Mouse (Mus musculus): Measurements from ENCODE around the gene a. TPM values are rescaled to one million over a fixed set of nuclear protein-coding genes. Genes with fewer than 3 reads are reported as not detected.
A peak's percentile ranks its signal among the peaks of the same experiment; 100 is the strongest.

The a gene
- polyA plus RNA-seq (2012; ENCODE audit: insufficient read depth, insufficient read length, missing spikeins) = not detected in 2 replicates

DNA sequence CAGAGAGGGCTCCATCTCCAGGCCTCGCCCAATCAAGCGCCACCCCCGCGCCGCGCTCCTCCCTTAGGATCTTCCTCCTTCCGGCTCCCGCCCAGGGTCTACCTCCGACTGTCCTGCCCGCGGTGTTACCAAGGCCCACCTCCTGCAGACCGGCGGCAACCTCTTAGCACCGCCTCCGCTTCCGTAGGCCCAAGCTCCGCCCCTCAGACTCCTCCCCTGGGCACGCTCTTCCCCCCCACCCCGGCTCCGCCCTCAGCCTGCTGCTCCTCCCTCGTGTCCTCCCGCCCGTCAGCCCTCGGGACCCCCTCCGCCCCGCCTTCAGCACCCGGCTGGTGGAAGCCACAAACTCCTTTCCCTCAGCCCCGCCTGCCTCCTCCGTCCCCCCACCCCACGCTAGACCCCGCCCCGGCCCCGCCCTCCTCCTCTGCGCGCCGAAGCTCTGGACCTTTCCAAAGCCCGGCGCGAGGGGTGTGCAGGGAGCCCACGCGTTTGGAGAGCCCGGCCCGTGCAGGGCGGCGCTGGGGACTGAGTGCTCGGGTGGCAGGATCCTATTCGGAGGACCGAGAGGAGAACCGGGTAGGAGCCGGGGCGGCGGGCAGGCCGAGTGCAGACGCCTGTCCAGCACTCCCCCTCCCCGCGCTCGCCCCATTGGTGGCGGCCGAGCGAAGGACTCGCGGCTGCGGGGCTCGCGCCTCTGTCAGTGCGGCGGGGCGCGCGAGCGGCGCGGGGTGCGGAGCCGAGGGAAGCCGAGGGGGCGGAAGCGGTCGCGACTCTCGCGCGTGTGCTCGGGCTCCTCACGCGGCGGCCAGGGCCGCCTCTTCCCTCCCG lies at the start of gene a, which contains the start of gene Raly:
TSS of gene a (plus strand) at position 747 of the 828 bp plus-strand sequence.
TSS of gene Raly (plus strand) at position 441 of the 828 bp plus-strand sequence.
- H3K27ac ChIP-seq (replicated peaks; ENCODE audit: low read depth, low read length) = peak within 1 kb of the TSS; percentile 91
- H3K4me3 ChIP-seq (ENCODE audit: insufficient read depth, low read depth, low read length) = peak within 1 kb of the TSS; percentile 70
- H3K4me1 ChIP-seq (ENCODE audit: control insufficient read depth, insufficient read depth, insufficient read length, low read length) = peaks cover 11% of the 10 kb centered on the region; the same call in 1 of the 2 replicates

DNA sequence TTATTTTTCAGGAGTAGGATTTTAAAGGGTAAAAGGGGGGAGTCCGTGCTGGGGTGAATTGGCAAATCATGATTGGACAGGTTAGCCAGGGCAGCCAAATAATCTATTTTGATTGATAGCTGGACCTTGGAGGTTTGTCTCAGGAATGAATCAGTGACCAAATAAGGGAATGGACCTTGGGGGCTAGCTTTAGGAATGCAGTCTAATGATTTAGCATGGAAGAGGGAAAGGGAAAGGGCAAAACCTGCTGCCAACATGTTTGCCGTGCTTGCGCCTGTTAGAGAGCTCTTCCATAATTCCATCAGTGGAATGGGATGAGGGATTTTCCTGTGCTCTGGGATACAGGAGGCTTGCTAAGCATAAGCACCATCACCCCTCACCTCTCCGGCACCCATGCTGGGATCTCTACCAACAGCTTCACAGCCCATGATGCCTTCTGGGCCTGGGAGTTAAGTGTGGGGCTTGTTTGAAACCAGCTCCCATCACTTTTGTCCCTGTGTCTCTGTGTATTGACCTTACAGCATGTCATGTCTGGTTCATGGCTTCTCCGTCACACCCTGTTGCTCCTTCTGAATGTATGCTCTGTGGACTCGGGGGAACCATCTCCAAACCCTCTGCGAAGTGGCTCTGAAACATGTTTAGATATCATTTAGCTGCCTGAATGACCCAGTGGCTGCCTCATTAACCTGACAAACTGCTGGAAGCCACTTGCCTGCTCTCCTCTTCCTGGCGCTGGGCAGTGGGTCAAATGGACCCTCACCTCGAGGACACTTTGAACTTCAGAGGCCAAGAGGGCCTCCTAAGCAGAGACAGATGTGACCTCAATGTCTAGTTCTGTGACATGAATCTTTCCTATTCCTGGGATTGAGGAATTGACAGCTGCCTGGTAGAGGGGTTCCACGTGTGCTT lies 48.0 kb upstream of the a start:
- Histone ChIP-seq H3K4me3 (ENCODE audit: insufficient read depth, low read depth, low read length) (no peak overlapping the region), H3K27ac (replicated peaks; ENCODE audit: low read depth, low read length) (no peak overlapping the region), H3K4me1 (ENCODE audit: control insufficient read depth, insufficient read depth, insufficient read length, low read length) (no peaks in the 10 kb centered on the region)

DNA sequence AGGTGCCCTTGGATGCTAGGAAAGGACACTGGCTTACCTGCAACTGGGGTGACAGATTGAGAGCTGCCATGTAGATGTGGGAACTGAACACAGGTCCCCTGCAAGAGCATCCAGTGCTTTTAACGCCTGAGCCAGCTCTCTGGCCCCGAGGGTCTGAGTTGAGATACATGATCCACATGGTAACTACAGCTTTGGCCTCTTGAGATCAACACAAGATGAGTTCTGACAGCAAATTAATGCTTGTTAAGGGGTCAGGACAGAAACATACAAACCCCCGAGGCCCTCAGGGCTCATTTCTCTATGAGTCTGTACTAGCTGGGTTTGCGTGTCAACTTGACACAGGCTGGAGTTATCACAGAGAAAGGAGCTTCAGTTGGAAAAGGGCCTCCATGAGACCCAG lies 47.3 kb upstream of the a start:
- H3K4me3 ChIP-seq (ENCODE audit: insufficient read depth, low read depth, low read length) = no peak overlapping the region
- no peaks in the 10 kb centered on the region for H3K4me1 ChIP-seq (ENCODE audit: control insufficient read depth, insufficient read depth, insufficient read length, low read length)
- no peak overlapping the region for H3K27ac ChIP-seq (replicated peaks; ENCODE audit: low read depth, low read length)

DNA sequence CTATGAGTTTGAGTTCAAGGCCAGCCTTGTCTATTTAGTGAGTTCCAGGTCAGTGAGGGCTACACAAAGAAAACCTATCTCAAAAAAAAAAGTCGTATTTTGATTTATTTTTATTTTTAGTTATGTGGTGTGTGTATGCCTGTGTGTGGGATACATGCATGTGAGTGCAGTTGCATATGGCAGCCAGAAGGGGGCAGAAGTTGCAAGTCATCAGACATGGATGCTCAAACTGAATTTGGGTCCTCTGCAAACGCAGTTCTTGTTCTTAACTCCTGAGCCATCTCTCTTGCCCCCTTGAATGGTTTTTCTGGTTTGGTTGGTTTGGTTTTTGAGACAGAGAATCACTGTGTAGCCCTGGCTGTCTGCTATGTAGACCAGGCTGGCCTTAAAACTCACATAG lies 42.8 kb upstream of the a start:
- no peaks in the 10 kb centered on the region for H3K4me1 ChIP-seq (ENCODE audit: control insufficient read depth, insufficient read depth, insufficient read length, low read length)
- H3K27ac ChIP-seq (replicated peaks; ENCODE audit: low read depth, low read length) = no peak overlapping the region
- no peak overlapping the region for H3K4me3 ChIP-seq (ENCODE audit: insufficient read depth, low read depth, low read length)

DNA sequence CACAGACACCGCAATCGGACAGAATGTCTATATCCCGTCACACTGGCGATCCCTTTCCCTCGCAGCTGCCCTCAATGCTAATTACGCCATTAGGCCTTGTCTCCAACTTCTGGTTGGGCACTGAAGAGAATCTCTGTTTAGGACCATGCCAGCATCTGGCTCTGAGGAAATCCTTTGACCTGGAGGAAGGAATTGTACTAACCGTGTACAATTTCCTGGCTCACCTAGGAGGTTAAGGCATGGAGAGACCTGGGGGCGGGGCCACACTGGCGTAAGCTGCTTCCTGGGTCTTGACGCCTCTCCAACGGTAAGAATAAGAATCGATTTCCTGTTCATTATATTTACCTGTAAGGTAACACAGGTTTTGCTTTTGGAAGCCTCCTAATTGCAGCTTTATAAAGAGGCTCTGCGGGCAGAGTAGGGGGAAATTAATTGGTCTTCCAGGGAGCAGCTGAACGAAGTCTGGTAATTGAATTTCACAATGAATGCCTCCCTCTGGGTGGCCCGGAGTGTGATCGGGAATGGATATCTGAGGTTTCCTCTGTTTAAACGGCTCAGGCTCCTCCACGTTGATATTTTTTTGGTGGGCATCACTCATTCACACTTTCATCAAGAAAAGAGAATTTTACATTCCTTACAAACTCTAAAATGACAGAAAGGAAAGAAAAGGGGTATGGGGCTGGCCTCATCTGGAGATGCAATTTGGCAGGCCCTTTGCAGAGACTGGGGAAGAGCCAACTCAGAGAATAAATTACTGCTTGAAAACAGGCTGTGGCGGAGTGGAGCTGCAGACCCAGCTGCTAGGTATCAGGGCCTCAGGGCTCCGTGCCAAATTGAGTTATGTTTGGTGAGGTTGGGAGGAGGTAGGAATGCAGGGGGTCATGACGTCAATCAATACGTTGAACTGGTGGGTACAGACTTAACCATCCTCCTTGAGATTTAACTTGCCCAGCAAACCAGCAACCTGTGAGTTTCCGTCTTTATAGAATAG lies 41.9 kb upstream of the a start:
- no peaks in the 10 kb centered on the region for H3K4me1 ChIP-seq (ENCODE audit: control insufficient read depth, insufficient read depth, insufficient read length, low read length)
- no peak overlapping the region for H3K27ac ChIP-seq (replicated peaks; ENCODE audit: low read depth, low read length)
- H3K4me3 ChIP-seq (ENCODE audit: insufficient read depth, low read depth, low read length) = no peak overlapping the region

DNA sequence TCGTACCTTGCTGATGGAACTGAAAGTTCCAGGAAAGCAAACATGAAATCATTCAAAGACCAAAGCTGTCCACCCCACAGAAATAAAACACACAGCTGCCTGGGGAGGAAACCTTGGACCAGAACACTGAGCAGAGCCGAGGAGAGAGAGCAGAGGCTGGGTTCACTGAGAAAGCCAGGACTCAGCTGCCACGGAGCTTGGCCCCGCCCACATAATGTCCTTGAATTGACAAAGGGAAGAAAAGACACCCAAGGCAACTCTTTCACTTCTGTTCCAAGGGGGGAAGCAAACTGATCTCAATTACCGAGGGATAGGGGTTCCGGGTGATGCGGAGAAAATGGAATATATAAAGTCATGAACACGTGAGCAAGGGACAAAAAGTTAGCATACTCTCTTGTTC lies 39.3 kb upstream of the a start:
- no peak overlapping the region for H3K4me3 ChIP-seq (ENCODE audit: insufficient read depth, low read depth, low read length)
- H3K4me1 ChIP-seq (ENCODE audit: control insufficient read depth, insufficient read depth, insufficient read length, low read length) = no peaks in the 10 kb centered on the region
- no peak overlapping the region for H3K27ac ChIP-seq (replicated peaks; ENCODE audit: low read depth, low read length)

DNA sequence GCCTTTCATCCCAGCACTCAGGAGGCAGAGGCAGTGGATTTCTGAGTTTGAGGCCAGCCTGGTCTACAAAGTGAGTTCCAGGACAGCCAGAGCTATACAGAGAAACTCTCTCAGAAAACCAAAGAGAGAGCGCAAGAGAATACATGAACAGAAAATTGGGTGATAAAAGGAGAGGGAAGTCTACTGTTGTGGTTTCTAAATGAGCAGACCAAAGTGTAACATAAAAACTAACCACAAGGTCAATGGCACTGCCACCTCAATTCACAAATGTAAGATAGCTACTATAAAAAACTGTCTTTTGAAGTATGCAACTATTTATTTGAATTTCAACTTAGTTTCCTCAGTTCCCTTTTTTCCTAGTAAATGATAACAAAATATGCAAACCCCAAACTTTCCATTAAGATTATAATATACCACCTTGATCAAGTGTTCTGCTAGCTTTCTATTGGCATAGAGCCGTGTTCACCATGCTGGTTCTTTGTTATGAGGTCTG lies 37.1 kb upstream of the a start:
- no peak overlapping the region for H3K4me3 ChIP-seq (ENCODE audit: insufficient read depth, low read depth, low read length)
- no peaks in the 10 kb centered on the region for H3K4me1 ChIP-seq (ENCODE audit: control insufficient read depth, insufficient read depth, insufficient read length, low read length)

DNA sequence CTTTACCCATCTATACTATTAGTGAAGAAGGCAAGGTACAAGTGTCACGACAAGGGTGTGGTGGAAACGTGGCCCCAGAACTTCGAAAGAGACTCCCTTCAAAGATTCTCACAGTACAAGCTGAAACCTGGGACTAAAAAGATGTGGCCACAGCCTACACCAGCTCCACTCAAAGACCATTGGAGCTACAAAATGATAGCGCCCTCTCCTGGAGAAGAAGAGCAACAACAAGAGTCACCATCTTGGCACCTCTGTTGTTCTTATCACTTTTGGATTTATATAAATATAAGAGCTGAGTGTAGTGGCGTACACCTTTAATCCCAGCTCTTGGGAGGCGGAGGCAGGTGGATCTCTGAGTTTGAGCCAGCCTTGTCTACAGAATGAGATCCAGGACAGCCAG lies 35.4 kb upstream of the a start:
- Histone ChIP-seq H3K27ac (replicated peaks; ENCODE audit: low read depth, low read length) (no peak overlapping the region), H3K4me3 (ENCODE audit: insufficient read depth, low read depth, low read length) (no peak overlapping the region)

More for the DNA sequence above, 37.1 kb upstream of the a start:
- no peak overlapping the region for H3K27ac ChIP-seq (replicated peaks; ENCODE audit: low read depth, low read length)

DNA sequence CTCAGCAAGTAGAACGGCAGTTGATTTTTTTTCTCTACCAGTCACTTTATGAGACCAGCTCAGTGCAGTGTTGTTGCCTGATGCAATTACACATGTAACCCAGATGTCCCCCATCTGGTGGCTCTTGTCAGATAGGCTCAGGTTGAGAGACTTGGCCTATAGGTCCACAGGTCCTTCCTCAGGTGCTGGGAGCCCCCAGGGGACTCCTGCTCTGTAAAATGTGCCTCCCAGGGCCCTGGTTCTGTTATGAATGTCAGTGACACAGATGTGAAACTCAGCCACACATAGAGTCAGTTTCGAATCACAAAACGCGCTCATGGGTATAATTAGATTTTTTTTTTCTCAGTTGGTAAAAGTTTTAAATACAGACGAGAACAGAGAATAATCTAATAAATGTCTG lies 33.5 kb upstream of the a start:
- Histone ChIP-seq H3K4me1 (ENCODE audit: control insufficient read depth, insufficient read depth, insufficient read length, low read length) (no peaks in the 10 kb centered on the region), H3K27ac (replicated peaks; ENCODE audit: low read depth, low read length) (no peak overlapping the region), H3K4me3 (ENCODE audit: insufficient read depth, low read depth, low read length) (no peak overlapping the region)

More for the DNA sequence above, 35.4 kb upstream of the a start:
- H3K4me1 ChIP-seq (ENCODE audit: control insufficient read depth, insufficient read depth, insufficient read length, low read length) = no peaks in the 10 kb centered on the region

DNA sequence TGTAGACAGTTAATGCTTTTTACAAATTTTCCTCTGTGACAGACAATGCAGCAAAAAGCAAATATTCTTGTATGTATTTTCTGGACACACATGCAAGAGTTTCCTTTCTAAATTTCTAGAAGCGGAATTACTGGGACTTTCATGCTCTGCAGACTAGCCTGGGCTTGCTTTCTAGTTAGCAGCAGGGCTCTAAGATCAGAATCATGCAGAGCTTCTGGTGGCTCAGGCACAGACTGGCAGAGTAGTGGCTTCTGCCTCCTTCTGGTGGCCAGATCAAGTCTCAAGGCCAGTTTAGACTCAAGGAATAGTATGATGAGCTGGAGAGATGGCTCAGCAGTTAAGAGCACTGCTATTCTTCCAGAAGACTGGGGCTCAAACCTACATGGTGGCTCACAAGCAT lies 32.7 kb upstream of the a start:
- no peak overlapping the region for H3K4me3 ChIP-seq (ENCODE audit: insufficient read depth, low read depth, low read length)
- H3K4me1 ChIP-seq (ENCODE audit: control insufficient read depth, insufficient read depth, insufficient read length, low read length) = no peaks in the 10 kb centered on the region
- H3K27ac ChIP-seq (replicated peaks; ENCODE audit: low read depth, low read length) = no peak overlapping the region

DNA sequence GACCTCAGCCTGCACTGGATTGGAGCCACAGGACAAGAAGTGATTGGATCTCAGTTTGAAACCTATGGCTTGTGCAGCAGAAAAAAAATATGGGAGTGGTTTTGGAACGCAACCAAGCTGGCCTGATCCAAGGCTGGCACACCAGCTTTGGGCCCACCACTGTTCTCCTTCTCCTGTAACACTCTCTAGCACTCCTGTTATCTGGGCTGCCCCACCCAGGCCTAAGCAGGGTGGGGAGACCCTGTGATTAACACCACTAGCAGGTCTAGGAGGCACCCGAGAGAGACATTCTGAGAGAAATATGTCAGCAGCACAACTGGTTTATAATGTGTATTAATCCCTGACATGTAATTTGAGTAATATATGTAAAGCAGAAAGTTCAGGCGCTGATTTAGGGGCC lies 28.0 kb upstream of the a start:
- no peak overlapping the region for H3K27ac ChIP-seq (replicated peaks; ENCODE audit: low read depth, low read length)
- H3K4me3 ChIP-seq (ENCODE audit: insufficient read depth, low read depth, low read length) = no peak overlapping the region
- H3K4me1 ChIP-seq (ENCODE audit: control insufficient read depth, insufficient read depth, insufficient read length, low read length) = no peaks in the 10 kb centered on the region

DNA sequence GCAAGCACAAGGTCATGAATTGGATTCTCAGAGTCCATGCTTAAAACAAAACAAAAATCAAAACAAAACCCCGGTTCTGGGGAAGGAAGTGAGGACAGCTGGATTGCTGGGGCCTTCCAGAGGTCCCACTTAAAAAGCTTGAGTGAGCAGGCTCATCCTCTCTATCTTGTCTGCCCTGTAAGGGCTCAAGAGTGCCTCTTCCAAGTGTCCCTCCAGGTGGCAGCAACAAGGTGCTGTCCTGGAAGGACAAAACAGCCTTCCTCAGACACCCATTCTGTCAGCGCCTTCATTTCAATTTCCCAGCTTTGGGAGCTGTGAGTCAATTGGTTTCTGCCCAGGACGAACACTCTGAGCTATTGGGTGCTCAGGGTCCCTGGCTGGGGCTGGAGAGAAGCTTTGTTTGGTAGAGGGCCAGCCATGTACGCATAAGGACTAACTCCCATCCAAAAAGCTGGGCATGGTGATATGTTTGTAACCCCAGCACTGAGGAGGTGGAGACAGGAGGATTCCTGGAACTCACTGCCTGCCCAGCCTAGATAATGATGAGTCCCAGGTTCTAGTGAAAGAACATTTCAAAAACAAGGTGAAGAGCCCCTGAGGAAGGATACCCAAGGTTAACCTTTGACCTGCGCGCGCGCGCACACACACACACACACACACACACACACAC lies 26.2 kb upstream of the a start:
- Histone ChIP-seq H3K4me1 (ENCODE audit: control insufficient read depth, insufficient read depth, insufficient read length, low read length) (no peaks in the 10 kb centered on the region), H3K27ac (replicated peaks; ENCODE audit: low read depth, low read length) (no peak overlapping the region), H3K4me3 (ENCODE audit: insufficient read depth, low read depth, low read length) (no peak overlapping the region)

DNA sequence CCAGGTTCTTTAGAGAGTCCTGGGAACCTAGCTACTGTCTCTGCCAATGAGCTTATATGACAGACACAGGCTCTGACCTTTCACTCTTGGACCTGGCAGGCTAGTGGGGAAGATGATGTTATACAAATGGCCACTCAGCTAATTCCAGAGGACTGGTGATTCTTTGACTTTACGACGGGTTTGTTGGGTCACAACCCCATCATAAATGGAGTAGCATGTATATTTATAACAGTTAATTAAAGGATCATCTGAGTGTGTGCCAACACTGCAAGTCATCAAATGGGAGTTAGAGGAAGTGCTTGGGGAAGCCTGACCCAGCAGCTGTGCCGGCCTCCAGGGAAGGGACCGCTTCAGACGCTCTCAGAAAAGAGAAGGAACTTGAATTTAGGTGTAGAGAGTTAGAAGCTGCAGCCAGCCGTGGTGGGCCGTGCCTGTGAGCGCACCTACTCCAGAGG lies 25.6 kb upstream of the a start:
- H3K4me3 ChIP-seq (ENCODE audit: insufficient read depth, low read depth, low read length) = no peak overlapping the region
- no peak overlapping the region for H3K27ac ChIP-seq (replicated peaks; ENCODE audit: low read depth, low read length)
- no peaks in the 10 kb centered on the region for H3K4me1 ChIP-seq (ENCODE audit: control insufficient read depth, insufficient read depth, insufficient read length, low read length)

DNA sequence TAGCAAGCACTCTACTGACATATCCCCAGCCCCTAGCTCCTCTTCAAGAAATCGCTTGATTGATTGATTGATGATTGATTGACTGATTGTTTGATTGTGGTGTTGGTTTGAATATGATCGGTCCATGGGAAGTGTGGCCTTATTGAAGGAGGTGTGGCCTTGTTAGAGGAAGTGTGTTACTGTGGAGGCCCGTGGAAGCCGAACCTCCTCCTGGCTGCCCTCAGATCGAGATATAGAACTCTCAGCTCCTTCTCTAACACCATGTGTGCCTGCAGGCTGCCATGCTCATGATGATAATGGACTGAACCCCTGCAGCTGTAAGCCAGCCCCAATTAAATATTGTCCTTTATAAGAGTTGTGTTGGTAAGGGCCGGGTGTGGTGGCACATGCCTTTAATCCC lies 24.2 kb upstream of the a start:
- no peak overlapping the region for H3K4me3 ChIP-seq (ENCODE audit: insufficient read depth, low read depth, low read length)
- H3K4me1 ChIP-seq (ENCODE audit: control insufficient read depth, insufficient read depth, insufficient read length, low read length) = no peaks in the 10 kb centered on the region
- no peak overlapping the region for H3K27ac ChIP-seq (replicated peaks; ENCODE audit: low read depth, low read length)
